Mouse (Mus musculus) brain, embryonic 14.5 days (tissue): Measurements from ENCODE around the gene Enpp6. TPM values are rescaled to one million over a fixed set of nuclear protein-coding genes. Genes with fewer than 3 reads are reported as not detected.

Experiments used
- DNase-seq: peaks from one replicate; pipeline ENCODE4 v3.0.0-alpha.2; 2011; ENCODE audit warnings: low read depth
- CTCF ChIP-seq: fragments of 200-500 bp; IDR thresholded peaks from 2 replicates; pipeline ENCODE4 v1.5.1; 2012; ENCODE audit warnings: inconsistent platforms, mild to moderate bottlenecking, moderate library complexity, borderline replicate concordance; ENCODE audit not compliant: insufficient read depth, insufficient read length; ENCODE audit errors: extremely low read depth
- POLR2A ChIP-seq: fragments of 200-500 bp; IDR thresholded peaks from 2 replicates; pipeline ENCODE4 v1.6.1; 2012; ENCODE audit warnings: mild to moderate bottlenecking, inconsistent platforms, borderline replicate concordance; ENCODE audit not compliant: poor library complexity, insufficient read depth, insufficient read length, severe bottlenecking; ENCODE audit errors: extremely low read depth
- polyA plus RNA-seq: library from polyadenylated mRNA; depleted of rRNA; stranded (reverse); fragments of >200 nt; gene quantifications from 2 replicates; pipeline ENCODE4 v1.2.3, GENCODE M21; 2012

The Enpp6 gene
- polyA plus RNA-seq, 1 experiment: 0.51 TPM

GRCm38 (mm10) chr8:46963619-46964145 is 23.0 kb upstream of the Enpp6 start:
- DNase-seq: peak; percentile 35
- no peak for TF ChIP-seq CTCF
- no peak for TF ChIP-seq POLR2A

GRCm38 (mm10) chr8:46965812-46966211 is 20.9 kb upstream of the Enpp6 start:
- TF ChIP-seq POLR2A (no peak), CTCF (no peak)
- DNase-seq: no peak

- DNase-seq: no peak
- TF ChIP-seq POLR2A: no peak
- TF ChIP-seq CTCF: no peak
Measured at GRCm38 (mm10) chr8:46968721-46969120, 18.0 kb upstream of the Enpp6 start.

- TF ChIP-seq POLR2A (no peak), CTCF (peak; percentile 18; the same call in 1 of the 2 replicates)
Measured at GRCm38 (mm10) chr8:46969386-46969785, 17.3 kb upstream of the Enpp6 start.

GRCm38 (mm10) chr8:46977376-46977775 is 9.3 kb upstream of the Enpp6 start:
- no peak for DNase-seq
- TF ChIP-seq CTCF (no peak), POLR2A (no peak)

More at GRCm38 (mm10) chr8:46969386-46969785, 17.3 kb upstream of the Enpp6 start:
- DNase-seq: peak; percentile 9

GRCm38 (mm10) chr8:46982166-46982565 is 4.5 kb upstream of the Enpp6 start:
- TF ChIP-seq POLR2A: no peak
- no peak for TF ChIP-seq CTCF
- no peak for DNase-seq

GRCm38 (mm10) chr8:46982770-46983169 is 3.9 kb upstream of the Enpp6 start:
- no peak for DNase-seq
- no peak for TF ChIP-seq CTCF
- no peak for TF ChIP-seq POLR2A

GRCm38 (mm10) chr8:46984647-46985046 is 2.0 kb upstream of the Enpp6 start:
- TF ChIP-seq CTCF: no peak
- TF ChIP-seq POLR2A: no peak
- DNase-seq: no peak

GRCm38 (mm10) chr8:46988366-46988765 is 1.7 kb downstream of the Enpp6 start:
- peak; percentile 21 for DNase-seq

GRCm38 (mm10) chr8:46991081-46991480 is 4.4 kb downstream of the Enpp6 start:
- DNase-seq: no peak
- TF ChIP-seq POLR2A (no peak), CTCF (no peak)

More at GRCm38 (mm10) chr8:46988366-46988765, 1.7 kb downstream of the Enpp6 start:
- TF ChIP-seq CTCF (no peak), POLR2A (no peak)

GRCm38 (mm10) chr8:46992579-46992978 is 5.9 kb downstream of the Enpp6 start:
- TF ChIP-seq CTCF: no peak
- no peak for TF ChIP-seq POLR2A
- DNase-seq: no peak

GRCm38 (mm10) chr8:46995931-46996664 is 9.4 kb downstream of the Enpp6 start:
- no peak for DNase-seq
- no peak for TF ChIP-seq CTCF
- no peak for TF ChIP-seq POLR2A
